Mouse (Mus musculus) mesoderm, embryonic 11.5 days (tissue): ENCODE measurements at regions not wholly inside any gene's neighbourhood (a gene's known extent, or its start where the extent isn't known, plus 50 kb on each side); places are given as distances from the start of the nearest gene placed in this dataset.

Source experiments
- DNase-seq: peaks from one replicate; pipeline ENCODE4 v3.0.0-alpha.2; 2012; ENCODE audit warnings: low read depth, low spot score

- peak; percentile 62 for DNase-seq
Observed at GRCm38 (mm10) chr8:79587258-79587657, 52.2 kb upstream of the Otud4 start.

- DNase-seq, result peak; percentile 77
Observed at GRCm38 (mm10) chr8:79584966-79585365, 54.5 kb upstream of the Otud4 start.

GRCm38 (mm10) chr8:79583326-79583725 lies 56.1 kb upstream of the Otud4 start:
- DNase-seq, result no peak

- no peak for DNase-seq
Observed at GRCm38 (mm10) chr8:79582195-79582594, 57.2 kb upstream of the Otud4 start.

GRCm38 (mm10) chr8:79576086-79576485 lies 63.3 kb upstream of the Otud4 start:
- no peak for DNase-seq

- no peak for DNase-seq
Observed at GRCm38 (mm10) chr8:79575175-79575734, 64.2 kb upstream of the Otud4 start.

GRCm38 (mm10) chr8:79573491-79573890 lies 65.9 kb upstream of the Otud4 start:
- no peak for DNase-seq

- DNase-seq, result no peak
Observed at GRCm38 (mm10) chr8:79572526-79572925, 66.9 kb upstream of the Otud4 start.

- DNase-seq, result no peak
Observed at GRCm38 (mm10) chr8:79563101-79563500, 76.3 kb upstream of the Otud4 start.

GRCm38 (mm10) chr8:79562669-79563068 lies 76.7 kb upstream of the Otud4 start:
- DNase-seq, result peak; percentile 25

- DNase-seq, result peak; percentile 48
Observed at GRCm38 (mm10) chr8:79562071-79562581, 77.3 kb upstream of the Otud4 start.

GRCm38 (mm10) chr8:79561269-79562063 lies 78.0 kb upstream of the Otud4 start:
- no peak for DNase-seq

GRCm38 (mm10) chr8:79559516-79559915 lies 79.9 kb upstream of the Otud4 start:
- no peak for DNase-seq

GRCm38 (mm10) chr8:79554311-79554710 lies 85.1 kb upstream of the Otud4 start:
- DNase-seq, result no peak

GRCm38 (mm10) chr8:79550151-79550550 lies 89.3 kb upstream of the Otud4 start:
- DNase-seq, result no peak

- no peak for DNase-seq
Observed at GRCm38 (mm10) chr8:79548156-79548555, 91.3 kb upstream of the Otud4 start.

- no peak for DNase-seq
Observed at GRCm38 (mm10) chr8:79545866-79546373, 93.5 kb upstream of the Otud4 start.

GRCm38 (mm10) chr8:79542461-79542860 lies 97.0 kb upstream of the Otud4 start:
- no peak for DNase-seq

- no peak for DNase-seq
Observed at GRCm38 (mm10) chr8:79540053-79540452, 99.4 kb upstream of the Otud4 start.

- DNase-seq, result no peak
Observed at GRCm38 (mm10) chr8:79534271-79534889, 105.0 kb upstream of the Otud4 start.

- DNase-seq, result no peak
Observed at GRCm38 (mm10) chr8:79529556-79529955, 109.9 kb upstream of the Otud4 start.

- DNase-seq, result peak; percentile 59
Observed at GRCm38 (mm10) chr8:79522040-79522439, 117.4 kb upstream of the Otud4 start.
